Mouse (Mus musculus): ENCODE data around the gene Haus8. TPM values are rescaled to one million over a fixed set of nuclear protein-coding genes. Genes with fewer than 3 reads are reported as not detected.

The Haus8 gene
- polyA plus RNA-seq, 2 experiments, result 23.9 to 47.1 TPM

DNA sequence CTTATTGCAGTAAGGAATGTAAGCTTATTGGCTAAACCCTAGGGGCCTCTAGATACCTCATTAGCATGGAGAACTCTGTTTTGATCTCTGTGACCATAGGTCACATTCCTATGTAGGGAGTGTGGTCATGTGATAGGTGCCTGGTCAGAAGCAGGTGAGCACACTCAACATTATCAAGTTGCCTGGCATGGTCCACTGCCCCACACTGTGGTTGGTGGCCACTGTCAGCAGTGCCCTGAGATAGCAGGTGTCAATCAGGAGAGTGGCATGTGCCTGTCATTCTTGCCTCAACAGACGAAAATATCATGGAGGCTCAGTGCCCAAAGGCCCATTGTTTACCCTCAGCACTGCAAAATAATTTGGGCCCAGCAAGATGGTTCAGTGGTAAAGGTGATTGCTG is 33.3 kb upstream of the Haus8 start:
- Histone ChIP-seq H3K9ac (replicated peaks) (no peak overlapping the region), H3K36me3 (replicated peaks; ENCODE audit: control insufficient read depth, insufficient read depth, low read depth) (no peaks in the 10 kb centered on the region), H3K4me2 (ENCODE audit: low read depth) (no peak overlapping the region), H3K4me1 (replicated peaks; ENCODE audit: control insufficient read depth in 2 of 2, insufficient read depth in 2 of 2, low read length in 1 of 2) (peaks cover 0 to 15% of the 10 kb centered on the region in 2 experiments; a peak in 2 of 4 replicates), H3K4me3 (ENCODE audit: insufficient read depth in 1 of 2, low read depth in 2 of 2, low read length in 2 of 2) (no peak overlapping the region), H3K9me3 (ENCODE audit: control insufficient read depth, low read length) (no peaks in the 10 kb centered on the region), H3K27me3 (ENCODE audit: control insufficient read depth, insufficient read depth, low read length) (no peaks in the 10 kb centered on the region), H3K27ac (no peak overlapping the region)
- 31% methylated on average over 1 of the region's 1 CpGs for WGBS (ENCODE audit: insufficient replicate concordance)
- DNase-seq (ENCODE audit: low read depth in 3 of 3, low spot score in 3 of 3) (no peak), ATAC-seq (ENCODE audit: insufficient read depth) (no peak)
- TF ChIP-seq CTCF (IDR thresholded peaks at IDR 0.05; ENCODE audit: low read depth) (no peak), EP300 (IDR thresholded peaks at IDR 0.05; ENCODE audit: low read depth) (no peak)

DNA sequence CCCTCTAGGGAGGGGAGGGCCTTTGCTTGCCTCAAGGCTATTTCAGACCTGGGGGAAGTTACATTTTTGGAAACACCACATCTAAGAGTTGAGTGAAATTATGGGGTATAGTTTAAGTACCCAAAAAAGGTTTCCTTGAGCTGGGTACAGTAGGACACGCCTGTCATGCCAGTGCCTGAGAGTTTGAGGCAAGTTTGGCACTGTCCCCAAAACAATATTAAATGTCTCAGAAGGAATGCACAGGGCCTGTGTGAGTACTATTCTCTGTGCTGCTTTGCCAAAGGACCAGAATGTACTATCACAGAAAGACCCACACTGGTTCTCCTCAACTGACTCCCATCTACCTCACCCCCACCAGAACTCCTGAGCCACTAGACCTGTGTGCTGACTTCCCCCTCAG is 30.9 kb upstream of the Haus8 start:
- no peak overlapping the region for H3K9ac ChIP-seq (replicated peaks)
- DNase-seq (ENCODE audit: low read depth in 3 of 3, low spot score in 3 of 3), result no peak
- H3K27ac ChIP-seq, result no peak overlapping the region
- peaks cover 0 to 20% of the 10 kb centered on the region in 2 experiments; a peak in 3 of 4 replicates for H3K4me1 ChIP-seq (replicated peaks; ENCODE audit: control insufficient read depth in 2 of 2, insufficient read depth in 2 of 2, low read length in 1 of 2)
- no peak overlapping the region for H3K4me2 ChIP-seq (ENCODE audit: low read depth)
- no peaks in the 10 kb centered on the region for H3K9me3 ChIP-seq (ENCODE audit: control insufficient read depth, low read length)
- ATAC-seq (ENCODE audit: insufficient read depth), result no peak
- no peaks in the 10 kb centered on the region for H3K36me3 ChIP-seq (replicated peaks; ENCODE audit: control insufficient read depth, insufficient read depth, low read depth)
- no peaks in the 10 kb centered on the region for H3K27me3 ChIP-seq (ENCODE audit: control insufficient read depth, insufficient read depth, low read length)
- H3K4me3 ChIP-seq (ENCODE audit: insufficient read depth in 1 of 2, low read depth in 2 of 2, low read length in 2 of 2), result no peak overlapping the region
- TF ChIP-seq CTCF (IDR thresholded peaks at IDR 0.05; ENCODE audit: low read depth) (no peak), EP300 (IDR thresholded peaks at IDR 0.05; ENCODE audit: low read depth) (no peak)
- 64% methylated on average over 1 of the region's 1 CpGs for WGBS (ENCODE audit: insufficient replicate concordance)

DNA sequence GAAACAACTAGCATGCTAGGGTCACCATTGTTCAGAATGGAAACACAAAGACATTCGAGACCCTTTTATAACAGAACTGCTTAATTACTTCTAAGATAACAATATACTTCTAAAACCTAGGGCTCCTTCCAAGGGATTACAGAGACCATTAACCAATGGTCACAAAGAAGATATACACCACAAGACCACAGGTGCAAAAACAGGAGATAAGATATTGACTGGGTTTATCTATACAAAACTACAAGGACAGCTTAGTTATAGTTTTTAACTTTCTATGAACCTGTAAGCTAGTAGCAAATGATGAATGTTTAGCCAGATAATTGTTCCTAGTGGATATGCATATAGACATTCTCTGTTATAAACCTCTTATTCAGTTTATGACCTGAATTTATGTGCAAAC is 30.1 kb upstream of the Haus8 start:
- Histone ChIP-seq H3K27me3 (ENCODE audit: control insufficient read depth, insufficient read depth, low read length) (no peaks in the 10 kb centered on the region), H3K27ac (no peak overlapping the region), H3K4me1 (replicated peaks; ENCODE audit: control insufficient read depth in 2 of 2, insufficient read depth in 2 of 2, low read length in 1 of 2) (peaks cover 0 to 15% of the 10 kb centered on the region in 2 experiments; a peak in 3 of 4 replicates), H3K9me3 (ENCODE audit: control insufficient read depth, low read length) (no peaks in the 10 kb centered on the region), H3K4me2 (ENCODE audit: low read depth) (no peak overlapping the region), H3K9ac (replicated peaks) (no peak overlapping the region), H3K36me3 (replicated peaks; ENCODE audit: control insufficient read depth, insufficient read depth, low read depth) (no peaks in the 10 kb centered on the region), H3K4me3 (ENCODE audit: insufficient read depth in 1 of 2, low read depth in 2 of 2, low read length in 2 of 2) (no peak overlapping the region)
- no peak for TF ChIP-seq CTCF (IDR thresholded peaks at IDR 0.05; ENCODE audit: low read depth)
- TF ChIP-seq EP300 (IDR thresholded peaks at IDR 0.05; ENCODE audit: low read depth), result no peak
- no peak for DNase-seq (ENCODE audit: low read depth in 3 of 3, low spot score in 3 of 3)
- whole genome bisulfite sequencing (ENCODE audit: insufficient replicate concordance), result 49% methylated on average over 1 of the region's 1 CpGs
- no peak for ATAC-seq (ENCODE audit: insufficient read depth)

DNA sequence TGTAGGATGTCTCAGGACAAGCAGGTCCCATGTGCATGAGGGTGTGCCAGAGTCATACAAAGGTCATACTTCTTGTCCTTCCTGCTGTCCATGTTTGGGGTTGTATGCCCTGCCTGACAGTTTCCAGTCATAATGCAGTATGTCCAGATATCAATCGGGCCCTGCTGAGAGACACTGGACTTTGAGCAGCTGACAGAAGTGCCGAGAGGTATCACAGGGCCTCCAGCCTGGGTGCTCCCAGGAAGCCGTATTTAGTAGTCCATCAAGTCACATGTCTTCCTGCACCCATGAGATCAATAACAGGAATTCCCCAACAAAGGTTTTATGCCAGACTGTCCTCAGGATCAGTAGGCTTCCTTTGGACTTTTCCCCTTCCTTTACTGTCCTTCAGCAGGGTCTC is 27.0 kb upstream of the Haus8 start:
- no peak overlapping the region for H3K4me3 ChIP-seq (ENCODE audit: insufficient read depth in 1 of 2, low read depth in 2 of 2, low read length in 2 of 2)
- H3K27ac ChIP-seq, result no peak overlapping the region
- no peaks in the 10 kb centered on the region; the same call in none of the 2 replicates for H3K36me3 ChIP-seq (replicated peaks; ENCODE audit: control insufficient read depth, insufficient read depth, low read depth)
- H3K4me1 ChIP-seq (replicated peaks; ENCODE audit: control insufficient read depth in 2 of 2, insufficient read depth in 2 of 2, low read length in 1 of 2), result peaks cover 0 to 11% of the 10 kb centered on the region in 2 experiments; a peak in 2 of 4 replicates
- no peak for ATAC-seq (ENCODE audit: insufficient read depth)
- H3K9me3 ChIP-seq (ENCODE audit: control insufficient read depth, low read length), result no peaks in the 10 kb centered on the region
- DNase-seq (ENCODE audit: low read depth in 3 of 3, low spot score in 3 of 3), result no peak
- no peak overlapping the region for H3K9ac ChIP-seq (replicated peaks)
- TF ChIP-seq CTCF (IDR thresholded peaks at IDR 0.05; ENCODE audit: low read depth) (no peak), EP300 (IDR thresholded peaks at IDR 0.05; ENCODE audit: low read depth) (no peak)
- no peak overlapping the region for H3K4me2 ChIP-seq (ENCODE audit: low read depth)
- 77% methylated on average over 3 of the region's 3 CpGs for WGBS (ENCODE audit: insufficient replicate concordance)
- no peaks in the 10 kb centered on the region for H3K27me3 ChIP-seq (ENCODE audit: control insufficient read depth, insufficient read depth, low read length)

DNA sequence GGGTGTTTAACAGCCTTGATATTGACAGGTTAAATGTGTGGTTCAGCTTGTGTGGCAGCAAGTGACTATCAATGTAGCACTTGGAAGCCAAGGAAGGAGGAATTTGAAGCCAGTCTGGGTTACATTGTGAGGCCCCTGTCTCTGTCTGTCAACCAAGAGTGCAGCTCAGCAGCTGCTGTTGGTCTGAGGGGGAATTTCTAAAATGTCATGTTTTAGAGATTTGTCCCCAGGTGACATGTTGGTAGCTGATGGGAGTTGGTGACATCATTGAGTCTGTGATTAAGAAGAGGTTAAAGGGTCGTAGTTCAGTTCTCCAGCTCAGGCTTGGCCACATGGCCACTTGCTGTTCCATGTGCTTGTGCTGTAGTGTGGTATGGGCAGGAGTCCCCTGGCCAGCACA is 24.7 kb upstream of the Haus8 start:
- peaks cover 0 to 9% of the 10 kb centered on the region in 2 experiments; a peak in 2 of 4 replicates for H3K4me1 ChIP-seq (replicated peaks; ENCODE audit: control insufficient read depth in 2 of 2, insufficient read depth in 2 of 2, low read length in 1 of 2)

More for the DNA sequence above, 24.7 kb upstream of the Haus8 start:
- ATAC-seq (ENCODE audit: insufficient read depth), result no peak
- TF ChIP-seq EP300 (IDR thresholded peaks at IDR 0.05; ENCODE audit: low read depth) (no peak), CTCF (IDR thresholded peaks at IDR 0.05; ENCODE audit: low read depth) (no peak)
- Histone ChIP-seq H3K27ac (no peak overlapping the region), H3K36me3 (replicated peaks; ENCODE audit: control insufficient read depth, insufficient read depth, low read depth) (no peaks in the 10 kb centered on the region; the same call in none of the 2 replicates), H3K9ac (replicated peaks) (no peak overlapping the region), H3K4me3 (ENCODE audit: insufficient read depth in 1 of 2, low read depth in 2 of 2, low read length in 2 of 2) (no peak overlapping the region), H3K27me3 (ENCODE audit: control insufficient read depth, insufficient read depth, low read length) (no peaks in the 10 kb centered on the region), H3K9me3 (ENCODE audit: control insufficient read depth, low read length) (no peaks in the 10 kb centered on the region), H3K4me2 (ENCODE audit: low read depth) (no peak overlapping the region)
- no peak for DNase-seq (ENCODE audit: low read depth in 3 of 3, low spot score in 3 of 3)
- WGBS (ENCODE audit: insufficient replicate concordance), result 58% methylated on average over 1 of the region's 1 CpGs
